Mouse (Mus musculus) kidney, postnatal 4 days (tissue): ENCODE measurements around the gene Olfr1303.

ENCODE experiments used
- DNase-seq, 2 experiments: peaks; one replicate each; pipeline ENCODE4 v3.0.0; 2021; ENCODE audit warnings: mixed read lengths in 2 of 2

The Olfr1303 gene

GRCm38 (mm10) chr2:111820240-111820639 lies at the start of gene Olfr1303:
TSS of gene Olfr1303 (minus strand) at chr2:111820340.
- no peak for DNase-seq

GRCm38 (mm10) chr2:111812936-111813335 lies 7.2 kb downstream of the Olfr1303 start:
- no peak for DNase-seq

- no peak for DNase-seq
Measured at GRCm38 (mm10) chr2:111777129-111777528, 43.0 kb downstream of the Olfr1303 start, which contains the start of gene Olfr1302. TSS of gene Olfr1302 (plus strand) at chr2:111777429.
